Mouse (Mus musculus): Measurements from ENCODE around the gene Sbp.

- TF ChIP-seq CTCF (IDR thresholded peaks at IDR 0.05; ENCODE audit: low read depth, low read length) = no peak
- no peak for TF ChIP-seq TAL1 (conservative IDR thresholded peaks at IDR 0.05; ENCODE audit: low read depth, low read length)
- no peak for TF ChIP-seq GATA1 (IDR thresholded peaks at IDR 0.05; ENCODE audit: borderline replicate concordance, low read length)
- TF ChIP-seq POLR2AphosphoS5 (IDR thresholded peaks at IDR 0.05; ENCODE audit: insufficient replicate concordance, low read depth, low read length) = no peak
Observed at GRCm38 (mm10) chr17:23931157-23931556, 10.3 kb upstream of the Sbp start.
